Mouse (Mus musculus): ENCODE measurements around the gene Gm20696.

The Gm20696 gene

GRCm38 (mm10) chr6:99401211-99401610 is 265.4 kb downstream of the Gm20696 start:
- DNase-seq (ENCODE audit: low read depth, low spot score) = no peak

DNA sequence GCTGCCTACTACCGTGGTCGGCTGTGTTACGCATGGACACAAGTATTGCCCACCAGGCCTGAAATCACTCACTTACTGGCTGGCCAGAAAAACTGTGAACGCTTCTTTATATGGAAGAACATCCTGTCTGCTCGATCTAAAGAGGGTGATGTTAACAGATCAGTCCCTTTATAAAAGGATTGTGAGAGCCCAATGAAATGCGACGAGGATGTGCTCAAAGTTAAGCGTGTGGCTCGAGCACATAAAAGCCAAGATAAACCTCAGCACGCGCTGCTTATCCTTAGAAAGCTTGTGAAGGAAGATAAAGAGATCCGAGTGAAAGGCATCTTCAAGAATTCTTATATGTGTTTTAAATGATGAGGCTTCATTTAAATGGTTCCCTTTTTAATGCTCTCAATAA is 270.9 kb downstream of the Gm20696 start:
- no peak for DNase-seq (ENCODE audit: low read depth, low spot score)

- DNase-seq (ENCODE audit: low read depth, low spot score) = no peak
Measured at GRCm38 (mm10) chr6:99394801-99395200, 271.8 kb downstream of the Gm20696 start.

- no peak for DNase-seq (ENCODE audit: low read depth, low spot score)
Measured at GRCm38 (mm10) chr6:99392484-99392883, 274.1 kb downstream of the Gm20696 start.

- DNase-seq (ENCODE audit: low read depth, low spot score) = no peak
Measured at GRCm38 (mm10) chr6:99388741-99389675, 277.6 kb downstream of the Gm20696 start.

DNA sequence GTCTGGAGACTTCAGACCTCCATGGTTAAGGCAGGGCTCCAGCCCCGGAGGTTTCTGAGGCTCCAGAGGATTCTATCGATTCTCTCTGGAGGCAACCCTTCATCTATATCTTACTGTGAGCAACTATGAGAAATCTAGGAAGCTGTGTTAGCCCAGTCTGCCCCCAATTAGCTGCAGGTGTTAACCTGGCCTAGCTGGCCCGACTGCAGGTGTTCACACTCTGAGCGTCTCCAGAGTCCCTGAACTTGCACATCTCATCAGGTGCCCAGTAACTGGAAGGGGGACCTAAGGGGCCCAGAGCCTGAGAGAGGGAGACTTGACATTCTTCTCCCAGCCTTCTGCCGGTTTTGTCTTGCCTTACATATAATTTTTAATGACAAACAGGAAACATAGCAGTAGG is 278.6 kb downstream of the Gm20696 start:
- no peak for DNase-seq (ENCODE audit: low read depth, low spot score)

GRCm38 (mm10) chr6:99385059-99385604 is 281.5 kb downstream of the Gm20696 start:
- no peak for DNase-seq (ENCODE audit: low read depth, low spot score)

GRCm38 (mm10) chr6:99383846-99384472 is 282.6 kb downstream of the Gm20696 start:
- DNase-seq (ENCODE audit: low read depth, low spot score) = no peak

- no peak for DNase-seq (ENCODE audit: low read depth, low spot score)
Measured at GRCm38 (mm10) chr6:99380146-99380545, 286.5 kb downstream of the Gm20696 start.

DNA sequence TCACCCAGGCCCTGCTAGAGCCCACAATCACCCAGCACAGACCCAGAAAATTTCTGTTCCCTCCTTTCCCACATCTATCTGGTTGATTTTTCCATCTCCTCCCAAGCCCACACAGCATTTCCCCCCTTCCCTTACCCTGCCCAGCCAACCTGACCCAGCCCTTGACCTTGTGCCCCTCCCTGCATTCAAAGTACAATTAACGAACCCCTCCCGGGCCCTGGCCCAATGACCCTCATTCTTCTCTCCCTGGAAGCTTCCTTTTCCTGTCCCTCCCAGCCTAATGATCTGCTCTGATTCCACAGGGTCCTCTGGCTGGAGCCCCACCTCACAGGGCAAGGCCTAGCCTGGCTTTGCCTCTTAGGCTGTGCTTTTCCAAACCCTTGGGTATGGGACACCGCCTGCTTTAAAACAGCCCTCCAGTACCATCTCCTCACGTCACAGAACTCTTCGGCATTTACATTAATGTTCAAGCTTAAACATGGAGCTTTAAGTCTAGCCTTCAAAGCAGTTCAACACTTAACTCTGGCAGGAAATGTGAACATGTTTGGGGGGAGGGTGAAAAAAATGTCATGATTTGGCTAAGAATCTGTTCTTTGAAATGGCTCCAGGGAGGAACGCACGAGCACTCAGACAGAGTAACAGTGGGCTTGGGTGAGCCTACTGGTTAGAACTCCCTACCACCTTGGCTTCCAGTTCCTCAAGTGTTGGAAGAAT is 287.4 kb downstream of the Gm20696 start:
- no peak for DNase-seq (ENCODE audit: low read depth, low spot score)

DNA sequence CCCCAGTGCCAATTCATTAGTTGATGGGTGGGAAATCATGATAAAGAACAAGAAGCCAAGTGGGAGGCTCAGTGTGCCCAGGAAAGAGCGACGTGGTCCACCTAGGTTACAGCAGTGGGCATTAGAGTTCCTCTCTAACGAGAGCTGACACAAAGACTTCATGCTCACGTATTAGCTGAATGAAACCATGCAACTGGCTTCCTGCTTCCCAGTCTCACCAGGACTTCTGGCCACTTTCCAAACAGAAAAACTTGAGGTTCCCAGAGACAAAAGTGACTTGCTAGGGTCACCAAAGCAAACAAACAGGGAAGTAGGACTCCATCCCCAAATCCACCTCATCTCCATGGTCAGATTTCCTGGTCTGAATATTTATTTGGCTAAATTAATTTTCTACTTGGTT is 288.9 kb downstream of the Gm20696 start:
- no peak for DNase-seq (ENCODE audit: low read depth, low spot score)

- no peak for DNase-seq (ENCODE audit: low read depth, low spot score)
Measured at GRCm38 (mm10) chr6:99377131-99377530, 289.5 kb downstream of the Gm20696 start.

DNA sequence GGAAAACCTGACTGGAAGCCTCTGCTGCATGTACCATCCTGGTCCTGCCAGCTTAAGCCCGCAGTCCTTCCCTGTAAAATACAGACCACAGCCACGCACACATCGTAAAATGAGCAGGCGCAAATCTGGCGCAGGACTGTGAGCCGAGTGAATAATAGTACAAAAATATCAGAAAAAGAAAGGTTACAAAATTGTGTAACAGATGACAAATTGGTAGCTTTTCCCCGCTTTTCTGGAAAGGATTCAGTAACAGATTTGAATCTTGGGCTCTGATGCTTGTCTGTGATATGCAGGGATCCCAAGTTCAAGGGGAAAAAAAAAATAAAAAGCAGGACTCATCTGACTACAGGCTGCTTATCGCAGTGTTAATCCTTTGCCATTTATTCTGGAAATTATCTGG is 289.9 kb downstream of the Gm20696 start:
- no peak for DNase-seq (ENCODE audit: low read depth, low spot score)

DNA sequence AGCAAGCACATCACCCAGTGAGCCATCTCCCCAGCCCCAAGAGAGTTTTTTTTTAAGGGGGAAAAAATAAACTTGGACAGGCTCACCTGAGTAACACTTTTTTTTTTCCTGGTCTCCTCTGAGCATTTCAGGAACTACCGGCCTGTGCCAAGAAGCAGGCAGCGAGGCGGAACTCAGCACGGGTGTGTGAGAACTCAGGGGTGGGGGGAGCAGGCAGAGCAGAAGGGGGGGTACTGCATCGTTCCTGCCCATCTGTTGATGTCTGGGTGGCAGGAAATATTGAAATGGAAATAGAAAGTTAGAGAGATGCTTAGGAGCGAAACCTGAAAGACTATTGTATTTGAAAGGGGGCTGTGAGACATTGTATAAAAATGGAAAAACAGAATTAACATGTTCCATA is 290.7 kb downstream of the Gm20696 start:
- no peak for DNase-seq (ENCODE audit: low read depth, low spot score)

- DNase-seq (ENCODE audit: low read depth, low spot score) = no peak
Measured at GRCm38 (mm10) chr6:99375376-99375775, 291.2 kb downstream of the Gm20696 start.

DNA sequence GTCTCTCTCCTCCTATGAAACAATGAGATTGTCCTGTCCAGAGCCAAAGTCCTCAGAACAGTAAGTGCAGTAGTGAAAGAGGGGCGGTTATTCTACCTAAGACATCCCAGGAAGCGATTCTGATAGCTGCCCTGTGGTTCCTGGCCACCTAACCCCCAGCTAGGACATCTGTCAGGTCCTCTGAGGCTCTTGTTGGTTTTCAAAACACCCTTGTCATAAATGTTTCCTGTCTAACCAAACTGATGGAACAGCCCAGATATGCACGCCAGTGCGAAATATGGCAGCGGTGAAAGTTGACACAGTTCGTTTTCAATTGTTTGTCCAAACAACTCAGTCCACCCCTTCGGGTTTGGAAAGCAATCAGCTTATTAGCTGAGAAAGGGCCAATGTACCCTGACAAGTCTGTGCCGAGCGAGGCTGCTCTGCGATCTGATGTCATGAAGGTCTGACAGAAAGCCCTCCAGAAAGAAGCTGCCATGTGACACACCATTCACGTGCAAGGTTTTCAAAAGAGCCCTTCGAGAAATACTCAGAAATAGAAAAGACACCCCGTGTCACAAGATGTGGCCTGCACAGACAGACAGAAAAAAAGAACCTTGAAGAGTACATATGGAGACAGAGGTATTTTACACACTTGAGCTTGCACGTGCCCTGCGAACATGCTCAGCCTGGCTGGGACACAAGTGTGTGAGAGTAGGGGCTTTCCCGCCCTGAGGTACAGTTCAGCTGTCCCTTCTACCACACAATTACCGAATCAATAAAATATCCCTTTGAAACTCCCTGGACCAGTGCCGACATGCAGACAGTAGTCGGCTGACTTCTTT is 291.9 kb downstream of the Gm20696 start:
- DNase-seq (ENCODE audit: low read depth, low spot score) = no peak

DNA sequence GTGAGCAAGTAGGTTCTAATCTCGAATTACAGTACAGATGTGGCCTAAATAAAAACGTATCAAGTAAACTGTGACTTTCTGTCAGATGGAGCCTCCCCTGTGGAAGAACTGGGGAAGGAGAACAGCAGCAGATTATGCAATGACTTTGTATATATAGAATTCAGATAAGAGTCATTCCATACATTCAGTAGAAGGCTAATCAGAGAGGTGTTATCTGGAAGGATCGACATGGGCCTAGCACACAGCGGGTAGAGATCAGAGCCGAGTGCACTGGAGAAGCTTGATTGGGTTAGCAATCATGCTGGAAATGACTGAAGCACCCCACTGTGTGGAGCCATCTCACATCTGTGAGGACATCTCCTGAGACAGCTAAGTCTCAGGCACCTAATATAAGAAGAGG is 294.2 kb downstream of the Gm20696 start:
- no peak for DNase-seq (ENCODE audit: low read depth, low spot score)

DNA sequence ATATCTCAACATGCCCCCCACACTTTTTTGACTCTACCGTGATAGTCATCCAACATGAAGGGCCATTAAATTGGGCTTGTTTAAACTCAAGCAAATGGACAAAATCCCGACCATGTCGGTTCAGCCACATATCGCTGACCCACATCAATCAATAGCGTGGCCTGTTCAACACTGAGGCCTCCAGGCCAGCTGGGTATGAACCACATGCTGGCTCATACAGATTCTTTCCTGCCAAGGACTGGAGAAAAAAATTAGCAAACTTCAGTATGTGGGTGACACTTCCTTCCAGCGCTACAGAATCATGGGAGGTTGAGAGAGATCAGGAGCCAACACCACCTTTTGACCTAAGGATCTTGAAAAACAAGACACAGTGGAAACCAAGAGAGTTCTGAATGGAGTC is 294.6 kb downstream of the Gm20696 start:
- DNase-seq (ENCODE audit: low read depth, low spot score) = no peak

GRCm38 (mm10) chr6:99369931-99370330 is 296.7 kb downstream of the Gm20696 start:
- no peak for DNase-seq (ENCODE audit: low read depth, low spot score)

DNA sequence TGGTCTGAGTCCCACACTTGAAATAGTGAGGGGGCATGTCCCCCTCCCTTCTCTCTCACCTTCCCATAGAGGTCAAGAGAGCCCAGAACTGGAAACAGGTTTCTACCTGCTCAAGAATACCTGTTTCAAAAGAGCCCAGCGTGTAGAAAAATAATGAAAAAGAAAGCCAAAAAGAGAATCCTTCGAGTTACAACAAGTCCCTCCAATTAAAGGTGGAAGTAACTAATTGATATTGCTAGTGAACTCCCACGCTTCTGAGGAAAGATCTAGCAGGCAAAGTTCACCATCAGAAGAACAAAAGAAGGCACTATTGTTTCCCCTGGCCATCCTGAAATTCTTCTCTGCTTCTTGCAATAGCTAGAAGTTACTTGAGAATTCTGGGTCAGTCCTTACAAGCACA is 297.4 kb downstream of the Gm20696 start:
- no peak for DNase-seq (ENCODE audit: low read depth, low spot score)

- no peak for DNase-seq (ENCODE audit: low read depth, low spot score)
Measured at GRCm38 (mm10) chr6:99368118-99368753, 298.4 kb downstream of the Gm20696 start.
